Mouse (Mus musculus) heart, postnatal 10 days (tissue): ENCODE results near the gene Gadl1. TPM values are rescaled to one million over a fixed set of nuclear protein-coding genes. Genes with fewer than 3 reads are reported as not detected.

Experiments
- DNase-seq, 2 experiments: peaks; one replicate each; pipeline ENCODE4 v3.0.0; 2021
- intact Hi-C: fragments of 180-260 bp; cut with DNase I; formaldehyde crosslinking; loops from one replicate; pipeline ENCODE4 v1.15.1; 2025
- total RNA-seq, 2 experiments: library from RNA; stranded (reverse); gene quantifications; 2 replicates each; pipeline ENCODE4 v1.2.3; 2021

Gene Gadl1
- total RNA-seq, 2 experiments from 2014 or later: 0.12 to 0.67 TPM

- intact Hi-C loops: no loop called here
- no peak for DNase-seq
Measured at GRCm38 (mm10) chr9:115934288-115934687, 25.0 kb downstream of the Gadl1 start.

- intact Hi-C loops: no loop called here
- DNase-seq: no peak
Measured at GRCm38 (mm10) chr9:115936350-115936749, 27.1 kb downstream of the Gadl1 start.

DNA sequence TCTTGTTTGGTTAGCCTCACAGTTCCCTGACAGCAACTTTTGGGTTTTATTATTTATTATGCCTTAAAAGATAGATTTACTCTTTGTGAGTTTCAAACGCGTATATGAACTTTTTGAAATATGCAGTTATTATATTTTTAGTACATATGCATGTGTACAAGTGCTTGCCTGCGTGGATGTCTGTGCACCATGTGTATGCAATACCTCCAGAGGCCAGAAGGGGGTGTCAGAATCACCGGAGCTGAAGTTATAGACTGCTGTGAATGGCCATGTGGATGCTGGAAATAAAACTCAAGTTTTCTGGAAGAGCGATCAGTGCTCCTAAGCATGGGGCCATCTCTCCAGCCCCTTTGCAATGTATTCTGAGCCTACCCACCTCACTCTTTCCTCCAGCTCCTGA lies 28.7 kb downstream of the Gadl1 start:
- DNase-seq: no peak
- intact Hi-C loops: no loop called here

GRCm38 (mm10) chr9:115939420-115939819 lies 30.2 kb downstream of the Gadl1 start:
- no peak for DNase-seq
- intact Hi-C loops: no loop called here

- intact Hi-C loops: no loop called here
- DNase-seq: peak; percentile 10 to 15
Measured at GRCm38 (mm10) chr9:115941171-115941570, 31.9 kb downstream of the Gadl1 start.

GRCm38 (mm10) chr9:115942486-115942885 lies 33.2 kb downstream of the Gadl1 start:
- DNase-seq: no peak
- intact Hi-C loops: no loop called here

DNA sequence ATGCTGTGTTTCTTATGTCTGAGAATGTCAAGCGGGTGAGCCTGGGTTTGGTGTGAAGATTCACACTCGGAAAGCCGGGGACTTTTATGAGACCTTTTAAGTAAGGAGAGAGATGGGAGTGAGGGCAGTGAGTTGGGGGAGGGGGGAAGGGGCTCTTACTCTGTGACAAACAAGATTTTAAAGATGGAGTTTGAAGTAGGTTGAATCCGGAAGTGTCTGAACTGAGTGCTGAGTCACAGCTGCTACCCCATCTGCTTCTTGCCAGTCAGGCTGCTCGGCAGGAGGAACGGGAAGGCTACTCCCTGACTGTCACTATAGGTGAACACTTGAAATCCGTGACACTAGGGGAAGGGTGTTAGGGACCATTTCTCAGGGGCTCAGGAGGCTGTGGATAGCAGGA lies 33.7 kb downstream of the Gadl1 start:
- intact Hi-C loops: no loop called here
- DNase-seq: no peak

- no peak for DNase-seq
- intact Hi-C loops: no loop called here
Measured at GRCm38 (mm10) chr9:115943577-115944320, 34.5 kb downstream of the Gadl1 start.

GRCm38 (mm10) chr9:115965056-115965455 lies 55.8 kb downstream of the Gadl1 start:
- intact Hi-C loops: no loop called here
- no peak for DNase-seq

DNA sequence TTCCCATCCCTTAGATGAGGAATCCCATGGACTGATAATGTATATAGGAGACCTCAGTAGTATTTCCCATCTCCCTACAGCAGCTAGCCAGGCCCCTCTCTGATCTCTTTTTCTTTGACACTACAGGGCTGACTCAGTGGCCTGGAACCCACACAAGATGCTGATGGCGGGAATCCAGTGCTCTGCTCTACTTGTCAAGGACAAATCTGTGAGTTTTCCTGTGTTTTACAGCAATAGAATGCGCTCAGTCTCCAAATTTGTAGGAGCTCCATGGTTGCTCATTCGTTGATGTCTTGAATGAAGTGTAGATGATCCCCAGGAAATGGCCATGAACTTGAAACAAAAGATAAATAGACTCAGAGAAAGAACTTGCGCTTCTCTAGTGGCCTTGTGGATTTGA lies 56.9 kb downstream of the Gadl1 start:
- intact Hi-C loops: no loop called here
- DNase-seq: no peak

GRCm38 (mm10) chr9:115966746-115967145 lies 57.5 kb downstream of the Gadl1 start:
- intact Hi-C loops: no loop called here
- no peak for DNase-seq

DNA sequence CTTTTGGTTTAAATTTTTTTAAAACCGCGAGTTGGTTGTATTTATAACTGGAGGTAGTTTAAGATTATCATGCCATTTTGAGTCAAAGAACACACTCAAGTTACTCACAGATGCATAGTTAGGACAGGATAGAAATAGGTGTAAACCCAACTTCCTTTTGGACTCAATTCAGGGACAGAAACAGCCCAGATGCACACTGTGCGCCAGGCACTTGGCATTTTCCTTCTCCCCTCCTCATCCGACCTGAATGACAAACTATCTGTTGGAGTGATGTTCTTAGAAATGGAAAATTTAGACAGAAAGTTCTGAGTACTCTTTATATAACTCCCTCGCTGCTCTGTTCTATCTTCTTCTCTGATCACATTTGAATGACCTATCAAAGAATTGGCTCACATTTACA lies 58.4 kb downstream of the Gadl1 start:
- no peak for DNase-seq
- intact Hi-C loops: no loop called here

GRCm38 (mm10) chr9:115976901-115977300 lies 67.6 kb downstream of the Gadl1 start:
- no peak for DNase-seq
- intact Hi-C loops: no loop called here

DNA sequence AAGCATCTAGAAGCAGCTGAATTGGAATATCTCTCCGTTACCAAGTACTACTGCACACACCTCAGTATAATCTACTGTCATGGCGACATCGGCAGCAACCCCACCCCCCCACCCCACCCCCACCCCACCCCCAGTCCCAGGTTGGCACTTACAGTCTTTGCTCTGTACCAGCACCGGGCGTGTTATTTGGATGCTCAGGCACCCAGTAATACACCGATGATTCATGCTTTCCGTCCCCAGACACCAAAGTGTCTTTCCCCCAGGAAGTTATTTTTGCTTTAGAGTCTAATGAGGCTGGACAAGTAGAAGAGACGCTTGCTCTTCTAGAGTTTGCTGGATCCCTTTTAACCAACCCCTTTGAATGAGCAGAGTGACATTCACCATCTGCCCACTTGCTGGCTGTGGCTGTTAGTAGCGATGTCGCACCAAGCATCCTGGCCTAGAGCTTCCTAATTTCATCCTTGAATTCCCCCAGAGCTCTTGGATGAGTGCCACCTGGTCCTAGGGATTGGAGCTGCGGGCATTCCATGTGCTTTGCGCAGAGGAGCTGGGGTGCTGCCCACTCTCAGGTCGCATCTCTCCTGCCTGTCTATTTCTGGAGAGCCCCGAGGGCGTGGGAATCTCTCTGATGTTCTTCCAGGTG lies 68.5 kb downstream of the Gadl1 start:
- DNase-seq: peak; percentile 29 to 51
- intact Hi-C loops: no loop called here

GRCm38 (mm10) chr9:115978478-115978877 lies 69.2 kb downstream of the Gadl1 start:
- intact Hi-C loops: no loop called here
- no peak for DNase-seq

GRCm38 (mm10) chr9:115990661-115991060 lies 81.4 kb downstream of the Gadl1 start:
- intact Hi-C loops: no loop called here
- no peak for DNase-seq

GRCm38 (mm10) chr9:115994772-115995171 lies 85.5 kb downstream of the Gadl1 start:
- intact Hi-C loops: no loop called here
- DNase-seq: peak; percentile 59 to 65

GRCm38 (mm10) chr9:115995856-115996560 lies 86.8 kb downstream of the Gadl1 start:
- intact Hi-C loops: no loop called here
- no peak for DNase-seq

- intact Hi-C loops: no loop called here
- peak; percentile 31 to 43 for DNase-seq
Measured at GRCm38 (mm10) chr9:115998383-115998782, 89.1 kb downstream of the Gadl1 start.

GRCm38 (mm10) chr9:115999361-115999990 lies 90.2 kb downstream of the Gadl1 start:
- intact Hi-C loops: no loop called here
- DNase-seq: no peak

- no peak for DNase-seq
- intact Hi-C loops: no loop called here
Measured at GRCm38 (mm10) chr9:116013911-116014310, 104.7 kb downstream of the Gadl1 start.
